Comparison of ENCODE assay signal across 18 mouse cellular contexts in genomic region chr14:79645378-79645777, GRCm38 (mm10). TPM values are rescaled to one million over a fixed set of nuclear protein-coding genes. Genes with fewer than 3 reads are reported as not detected.
A peak's percentile ranks its signal among the peaks of the same experiment; 100 is the strongest.
DNase-seq lines count a peak whose midpoint lies in the region; ATAC-seq and TF ChIP-seq lines count a peak whose summit lies in the region.
"Had no signal": no experiment of that assay in that cellular context is flagged by ENCODE, and none has a peak within 500 bp of the region (broad histone marks: within the 10 kb centered on the region; RNA-seq: fewer than 3 reads in every experiment).

No protein-coding gene starts in this region.

- 0 out of 2 replicates have a peak overlapping the region, but pooled peaks have one; percentile 8 for H3K4me3 ChIP-seq in heart, embryonic 11.5 days (ENCODE audit: low read depth, low read length)
- H3K4me3 ChIP-seq in hindbrain, embryonic 16.5 days (ENCODE audit: low read length): no peak overlapping the region
- no peak overlapping the region for H3K4me3 ChIP-seq in hindbrain, postnatal 0 days (ENCODE audit: low read length)
- peak overlapping the region; percentile 26 for H3K4me3 ChIP-seq in limb, embryonic 10.5 days
- H3K4me3 ChIP-seq in midbrain, embryonic 11.5 days (ENCODE audit: low read depth, low read length): no peak overlapping the region
- H3K4me3 ChIP-seq: embryonic facial prominence, embryonic 15.5 days; left cerebral cortex, adult 2 months; liver, embryonic 13.5 days had no signal

- no peaks in the 10 kb centered on the region for H3K9me3 ChIP-seq in heart, embryonic 11.5 days (replicated peaks; ENCODE audit: control insufficient read depth, low read length)
- no peaks in the 10 kb centered on the region for H3K9me3 ChIP-seq in hindbrain, embryonic 16.5 days (ENCODE audit: control insufficient read depth, low read length)
- no peaks in the 10 kb centered on the region for H3K9me3 ChIP-seq in hindbrain, postnatal 0 days (ENCODE audit: low read length)
- H3K9me3 ChIP-seq in limb, embryonic 10.5 days (replicated peaks): no peaks in the 10 kb centered on the region
- H3K9me3 ChIP-seq in midbrain, embryonic 11.5 days (ENCODE audit: control insufficient read depth, low read length): no peaks in the 10 kb centered on the region
- H3K9me3 ChIP-seq: embryonic facial prominence, embryonic 15.5 days; G1E; liver, embryonic 13.5 days had no signal

- no peak for TF ChIP-seq CTCF in hindbrain, postnatal 0 days (IDR thresholded peaks at IDR 0.05; ENCODE audit: low read depth)

- 11% methylated on average over 11 of the region's 11 CpGs for WGBS in heart, embryonic 11.5 days (ENCODE audit: insufficient replicate concordance)
- WGBS in hindbrain, embryonic 16.5 days: 36% methylated on average over 11 of the region's 11 CpGs
- whole genome bisulfite sequencing in hindbrain, postnatal 0 days: 40% methylated on average over 11 of the region's 11 CpGs
- 9% methylated on average over 11 of the region's 11 CpGs for WGBS in limb, embryonic 10.5 days
- WGBS in midbrain, embryonic 11.5 days: 33% methylated on average over 11 of the region's 11 CpGs

- H3K9ac ChIP-seq in heart, embryonic 11.5 days (ENCODE audit: low read depth, low read length): peak overlapping the region; percentile 22; the same call in 1 of the 2 replicates
- peak overlapping the region; percentile 17; the same call in 1 of the 2 replicates for H3K9ac ChIP-seq in hindbrain, embryonic 16.5 days (ENCODE audit: low read depth, low read length)
- no peak overlapping the region for H3K9ac ChIP-seq in hindbrain, postnatal 0 days (replicated peaks; ENCODE audit: low read length)
- H3K9ac ChIP-seq in midbrain, embryonic 11.5 days (ENCODE audit: low read length): no peak overlapping the region
- H3K9ac ChIP-seq: embryonic facial prominence, embryonic 15.5 days; liver, embryonic 13.5 days had no signal

- peak overlapping the region; percentile 56 for H3K4me2 ChIP-seq in heart, embryonic 11.5 days
- H3K4me2 ChIP-seq in hindbrain, embryonic 16.5 days (ENCODE audit: low read length): no peak overlapping the region
- no peak overlapping the region for H3K4me2 ChIP-seq in hindbrain, postnatal 0 days (ENCODE audit: low read depth, low read length)
- no peak overlapping the region for H3K4me2 ChIP-seq in midbrain, embryonic 11.5 days
- H3K4me2 ChIP-seq: embryonic facial prominence, embryonic 15.5 days; liver, embryonic 13.5 days had no signal

- no peak for ATAC-seq in heart, embryonic 11.5 days (replicated peaks; ENCODE audit: insufficient number of reproducible peaks, low FRiP score, low TSS enrichment)
- no peak for ATAC-seq in hindbrain, embryonic 16.5 days
- no peak for ATAC-seq in hindbrain, postnatal 0 days
- no peak for ATAC-seq in midbrain, embryonic 11.5 days (ENCODE audit: low FRiP score)

- DNase-seq in heart, postnatal 14 days: no peak
- DNase-seq in hindbrain, postnatal 0 days (ENCODE audit: low spot score): no peak
- peak; percentile 49 for DNase-seq in limb, embryonic 10.5 days (ENCODE audit: low spot score)
- peak; percentile 83 for DNase-seq in midbrain, embryonic 11.5 days (ENCODE audit: low spot score, missing footprints)
- DNase-seq in lung, postnatal 14 days: no peak
- no peak for DNase-seq in kidney, adult 9 months
- DNase-seq: adrenal gland, adult 2 months; cerebellum, adult 18-20 months; gastrocnemius, postnatal 36 days; liver, embryonic 13.5 days; right cerebral cortex, postnatal 4 days had no signal

- H3K4me1 ChIP-seq in heart, embryonic 11.5 days (ENCODE audit: control insufficient read depth, insufficient read depth, low read length): peaks cover 3% of the 10 kb centered on the region; the same call in 1 of the 2 replicates
- H3K4me1 ChIP-seq in hindbrain, embryonic 16.5 days (ENCODE audit: control insufficient read depth, insufficient read depth, low read depth, low read length): peaks cover 2% of the 10 kb centered on the region; the same call in 1 of the 2 replicates
- H3K4me1 ChIP-seq in hindbrain, postnatal 0 days (ENCODE audit: insufficient read depth, low read length): no peaks in the 10 kb centered on the region
- H3K4me1 ChIP-seq in limb, embryonic 10.5 days: peaks cover 11% of the 10 kb centered on the region
- H3K4me1 ChIP-seq in midbrain, embryonic 11.5 days (ENCODE audit: control insufficient read depth, insufficient read depth, low read length): no peaks in the 10 kb centered on the region; the same call in 1 of the 2 replicates
- H3K4me1 ChIP-seq: embryonic facial prominence, embryonic 15.5 days; liver, embryonic 13.5 days had no signal

- no peaks in the 10 kb centered on the region for H3K36me3 ChIP-seq in heart, embryonic 11.5 days (ENCODE audit: control insufficient read depth, insufficient read depth, low read length)
- H3K36me3 ChIP-seq in hindbrain, embryonic 16.5 days (ENCODE audit: control insufficient read depth, insufficient read depth, low read length): no peaks in the 10 kb centered on the region
- no peaks in the 10 kb centered on the region for H3K36me3 ChIP-seq in hindbrain, postnatal 0 days (ENCODE audit: insufficient read depth, low read length)
- H3K36me3 ChIP-seq in limb, embryonic 10.5 days: no peaks in the 10 kb centered on the region
- no peaks in the 10 kb centered on the region for H3K36me3 ChIP-seq in midbrain, embryonic 11.5 days (ENCODE audit: control insufficient read depth, insufficient read depth, low read length)
- H3K36me3 ChIP-seq: embryonic facial prominence, embryonic 15.5 days; G1E; liver, embryonic 13.5 days had no signal

- no peak overlapping the region for H3K27ac ChIP-seq in heart, embryonic 11.5 days (ENCODE audit: low read depth, low read length)
- H3K27ac ChIP-seq in hindbrain, embryonic 16.5 days (ENCODE audit: low read depth, low read length): no peak overlapping the region
- H3K27ac ChIP-seq in hindbrain, postnatal 0 days: no peak overlapping the region
- peak overlapping the region; percentile 12; the same call in 1 of the 2 replicates for H3K27ac ChIP-seq in limb, embryonic 10.5 days
- H3K27ac ChIP-seq in midbrain, embryonic 11.5 days (ENCODE audit: low read depth, low read length): no peak overlapping the region
- H3K27ac ChIP-seq: embryonic facial prominence, embryonic 15.5 days; left cerebral cortex, adult 2 months; liver, embryonic 13.5 days had no signal

- intact Hi-C loops in heart, postnatal 14 days (cut with DNase I): no loop called here

- H3K27me3 ChIP-seq in heart, embryonic 11.5 days (ENCODE audit: control insufficient read depth, insufficient read depth, low read length): no peaks in the 10 kb centered on the region
- H3K27me3 ChIP-seq in hindbrain, embryonic 16.5 days (replicated peaks; ENCODE audit: control insufficient read depth, insufficient read depth, low read length): no peaks in the 10 kb centered on the region
- no peaks in the 10 kb centered on the region for H3K27me3 ChIP-seq in hindbrain, postnatal 0 days (ENCODE audit: insufficient read depth, low read length)
- peaks cover 18% of the 10 kb centered on the region; the same call in 1 of the 2 replicates for H3K27me3 ChIP-seq in limb, embryonic 10.5 days (ENCODE audit: low read depth, poor library complexity, severe bottlenecking)
- H3K27me3 ChIP-seq in midbrain, embryonic 11.5 days (ENCODE audit: control insufficient read depth, insufficient read depth, low read length): no peaks in the 10 kb centered on the region
- H3K27me3 ChIP-seq: embryonic facial prominence, embryonic 15.5 days had no signal

RNA-seq across cellular contexts. Expression of gene Cnmd, which starts 16.6 kb away (rescaled TPM):
- 0.30 and 1.2 TPM in 2 replicates for polyA plus RNA-seq in heart, embryonic 11.5 days (2014; fragmentation: Nextera tagmentation; extraction: Ambion mirVana)
- total RNA-seq in heart, postnatal 14 days (2021): under 1 TPM; 0.24 to 0.74 TPM
- 2.8 and 6.9 TPM in 2 replicates for polyA plus RNA-seq in hindbrain, embryonic 16.5 days (2015; fragmentation: Nextera tagmentation; extraction: Ambion mirVana)
- total RNA-seq in hindbrain, postnatal 0 days (2014; rRNA removed): 0.37 and 0.68 TPM in 2 replicates
- 1.1 and 1.8 TPM in 2 replicates for polyA plus RNA-seq in hindbrain, postnatal 0 days (2015; fragmentation: Nextera tagmentation; extraction: Ambion mirVana)
- 0.20 and 4.9 TPM in 2 replicates for polyA plus RNA-seq in limb, embryonic 10.5 days (2016; fragmentation: Nextera tagmentation; extraction: Ambion mirVana)
- 8.0 TPM in 2 replicates for polyA plus RNA-seq in midbrain, embryonic 11.5 days (2014; fragmentation: Nextera tagmentation; extraction: Ambion mirVana)
- polyA plus RNA-seq: adrenal gland, adult 2 months; C2C12; G1E; intestine, embryonic 14.5 days; liver, embryonic 13.5 days had no signal

RNA-seq across cellular contexts. Expression of gene Sugt1, which starts 57.9 kb away (rescaled TPM):
- polyA plus RNA-seq in heart, embryonic 11.5 days (2014; fragmentation: Nextera tagmentation; extraction: Ambion mirVana): 118 and 119 TPM in 2 replicates
- total RNA-seq in heart, postnatal 14 days (2021): 10 to 100 TPM; 70.4 to 72.2 TPM
- 91.2 and 98.6 TPM in 2 replicates for polyA plus RNA-seq in hindbrain, embryonic 16.5 days (2015; fragmentation: Nextera tagmentation; extraction: Ambion mirVana)
- total RNA-seq in hindbrain, postnatal 0 days (2014; rRNA removed): 16.0 and 16.4 TPM in 2 replicates
- polyA plus RNA-seq in hindbrain, postnatal 0 days (2015; fragmentation: Nextera tagmentation; extraction: Ambion mirVana): 87.3 and 88.4 TPM in 2 replicates
- polyA plus RNA-seq in limb, embryonic 10.5 days (2016; fragmentation: Nextera tagmentation; extraction: Ambion mirVana): 147 and 148 TPM in 2 replicates
- polyA plus RNA-seq in midbrain, embryonic 11.5 days (2014; fragmentation: Nextera tagmentation; extraction: Ambion mirVana): 163 and 166 TPM in 2 replicates

Comparison
In these comparisons a context has a peak if more than half of its experiments do, and no peak if none do; other contexts are left out.
1. H3K9ac ChIP-seq: peak in heart, embryonic 11.5 days (single experiment) and hindbrain, embryonic 16.5 days (single experiment); none in hindbrain, postnatal 0 days (single experiment) and midbrain, embryonic 11.5 days (single experiment).
2. H3K4me3 ChIP-seq: peak in heart, embryonic 11.5 days (single experiment) and limb, embryonic 10.5 days (single experiment); none in hindbrain, embryonic 16.5 days (single experiment), hindbrain, postnatal 0 days (single experiment) and midbrain, embryonic 11.5 days (single experiment).
3. DNase-seq: peak in limb, embryonic 10.5 days (single experiment) and midbrain, embryonic 11.5 days (single experiment); none in heart, postnatal 14 days (0 of 2), hindbrain, postnatal 0 days (single experiment), lung, postnatal 14 days (single experiment) and kidney, adult 9 months (single experiment).